Mouse (Mus musculus) lung, embryonic 14.5 days (tissue): Measurements from ENCODE around the gene Ncoa1. TPM values are rescaled to one million over a fixed set of nuclear protein-coding genes. Genes with fewer than 3 reads are reported as not detected.
"Not testable (repeated sequence)": the region's sequence is repeated elsewhere in the genome, so short reads cannot be mapped to it uniquely, and the experiment has no call there.

Experiments
- ATAC-seq: fragments of 200-750 bp; cut with Nextera tagmentation; 2 replicates; pipeline ENCODE4 v1.8.0; 2017; ENCODE audit warnings: mild to moderate bottlenecking, moderate TSS enrichment, moderate library complexity; ENCODE audit not compliant: insufficient read depth
- DNase-seq: peaks from one replicate; pipeline ENCODE4 v3.0.0-alpha.2; 2015
- H3K27ac ChIP-seq: fragments of 300-500 bp; sonication (generic); 2 replicates; pipeline ENCODE4 v1.5.1; 2014; ENCODE audit warnings: low read depth, mild to moderate bottlenecking, moderate library complexity
- H3K27me3 ChIP-seq: fragments of 300-500 bp; sonication (generic); 2 replicates; pipeline ENCODE4 v1.6.1; 2014; ENCODE audit warnings: low read length, control low read depth; ENCODE audit not compliant: insufficient read depth
- H3K36me3 ChIP-seq: fragments of 300-500 bp; sonication (generic); 2 replicates; pipeline ENCODE4 v1.6.1; 2014; ENCODE audit warnings: control low read depth; ENCODE audit not compliant: insufficient read depth
- H3K4me1 ChIP-seq: fragments of 300-500 bp; sonication (generic); 2 replicates; pipeline ENCODE4 v1.6.1; 2014; ENCODE audit warnings: antibody characterized with exemption, control low read depth; ENCODE audit not compliant: insufficient read depth
- H3K4me2 ChIP-seq: fragments of 300-500 bp; sonication (generic); 2 replicates; pipeline ENCODE4 v1.6.1; 2014; ENCODE audit warnings: mild to moderate bottlenecking
- H3K4me3 ChIP-seq: fragments of 300-500 bp; sonication (generic); 2 replicates; pipeline ENCODE4 v1.5.1; 2014; ENCODE audit warnings: low read depth, low read length
- H3K9ac ChIP-seq: fragments of 300-500 bp; sonication (generic); 2 replicates; pipeline ENCODE4 v1.6.1; 2014
- H3K9me3 ChIP-seq: fragments of 300-500 bp; sonication (generic); 2 replicates; pipeline ENCODE4 v1.6.1; 2016; ENCODE audit warnings: low read depth, low read length, control low read depth
- CTCF ChIP-seq: IDR thresholded peaks from 2 replicates; pipeline ENCODE4 v1.5.1; 2016; ENCODE audit warnings: antibody characterized with exemption, low read depth
- WGBS: fragments of 180-500 bp; shearing (Covaris S2); extraction: QIAGEN DNeasy Blood & Tissue Kit; methylation state at CpG from one replicate; pipeline ENCODE4 v1.1.7; 2014; 5-methylcytosine and 5-hydroxymethylcytosine counted together
- polyA plus RNA-seq: library from polyadenylated mRNA; unstranded; fragments of >200 nt; fragmentation: Nextera tagmentation; extraction: Ambion mirVana; gene quantifications from 2 replicates; pipeline ENCODE4 v1.2.1, GENCODE M21; 2014

Ncoa1 gene
- polyA plus RNA-seq, 1 experiment from 2014 or later: 13.1 TPM

GRCm38 (mm10) chr12:4376475-4376874 is 100.5 kb downstream of the Ncoa1 start:
- H3K4me3 ChIP-seq: no peak overlapping the region
- H3K4me1 ChIP-seq: no peaks in the 10 kb centered on the region
- H3K9ac ChIP-seq: no peak overlapping the region
- no peak overlapping the region for H3K27ac ChIP-seq
- WGBS: 87% methylated on average over 4 of the region's 4 CpGs
- ATAC-seq: no peak
- TF ChIP-seq CTCF: no peak
- H3K4me2 ChIP-seq: no peak overlapping the region
- H3K9me3 ChIP-seq: no peaks in the 10 kb centered on the region
- H3K27me3 ChIP-seq: no peaks in the 10 kb centered on the region
- H3K36me3 ChIP-seq: no peaks in the 10 kb centered on the region
- DNase-seq: no peak

GRCm38 (mm10) chr12:4374816-4375493 is 102.0 kb downstream of the Ncoa1 start:
- Histone ChIP-seq H3K4me1 (no peaks in the 10 kb centered on the region), H3K27me3 (no peaks in the 10 kb centered on the region), H3K36me3 (no peaks in the 10 kb centered on the region), H3K9ac (no peak overlapping the region), H3K9me3 (no peaks in the 10 kb centered on the region), H3K4me3 (no peak overlapping the region), H3K27ac (no peak overlapping the region), H3K4me2 (no peak overlapping the region)
- ATAC-seq (no peak), DNase-seq (no peak)
- WGBS: 77% methylated on average over 6 of the region's 6 CpGs
- TF ChIP-seq CTCF: no peak

GRCm38 (mm10) chr12:4371406-4371805 is 105.6 kb downstream of the Ncoa1 start:
- H3K4me2 ChIP-seq: no peak overlapping the region
- DNase-seq: no peak
- no peak overlapping the region for H3K4me3 ChIP-seq
- no peak for TF ChIP-seq CTCF
- no peaks in the 10 kb centered on the region for H3K27me3 ChIP-seq
- H3K4me1 ChIP-seq: no peaks in the 10 kb centered on the region
- 55% methylated on average over 1 of the region's 1 CpGs for WGBS
- H3K27ac ChIP-seq: no peak overlapping the region
- no peak overlapping the region for H3K9ac ChIP-seq
- H3K36me3 ChIP-seq: no peaks in the 10 kb centered on the region
- ATAC-seq: no peak
- no peaks in the 10 kb centered on the region for H3K9me3 ChIP-seq

- H3K4me3 ChIP-seq: no peak overlapping the region
Observed at GRCm38 (mm10) chr12:4365951-4366350, 111.0 kb downstream of the Ncoa1 start.

GRCm38 (mm10) chr12:4359475-4359874 is 117.5 kb downstream of the Ncoa1 start:
- H3K27ac ChIP-seq: no peak overlapping the region
- DNase-seq (no peak), ATAC-seq (no peak)
- H3K27me3 ChIP-seq: no peaks in the 10 kb centered on the region
- no peak for TF ChIP-seq CTCF
- H3K4me1 ChIP-seq: no peaks in the 10 kb centered on the region
- H3K4me3 ChIP-seq: no peak overlapping the region
- H3K36me3 ChIP-seq: no peaks in the 10 kb centered on the region
- H3K4me2 ChIP-seq: no peak overlapping the region
- H3K9ac ChIP-seq: no peak overlapping the region
- H3K9me3 ChIP-seq: no peaks in the 10 kb centered on the region
- WGBS: 56% methylated on average over 1 of the region's 1 CpGs

More at GRCm38 (mm10) chr12:4365951-4366350, 111.0 kb downstream of the Ncoa1 start:
- ATAC-seq: no peak
- no peak overlapping the region for H3K4me2 ChIP-seq
- no peaks in the 10 kb centered on the region for H3K36me3 ChIP-seq
- no peak overlapping the region for H3K9ac ChIP-seq
- no peak for TF ChIP-seq CTCF
- no peaks in the 10 kb centered on the region for H3K9me3 ChIP-seq
- H3K27me3 ChIP-seq: no peaks in the 10 kb centered on the region
- WGBS: 77% methylated on average over 1 of the region's 1 CpGs
- no peak for DNase-seq
- H3K4me1 ChIP-seq: no peaks in the 10 kb centered on the region
- H3K27ac ChIP-seq: no peak overlapping the region; the same call in 1 of the 2 replicates

- H3K4me2 ChIP-seq, H3K9ac ChIP-seq, DNase-seq, H3K36me3 ChIP-seq, ATAC-seq, H3K27me3 ChIP-seq, H3K4me3 ChIP-seq, H3K27ac ChIP-seq, H3K9me3 ChIP-seq, H3K4me1 ChIP-seq: not testable (repeated sequence)
- WGBS: 84% methylated on average over 2 of the region's 2 CpGs
Observed at GRCm38 (mm10) chr12:4358653-4359052, 118.3 kb downstream of the Ncoa1 start.

- no peak for DNase-seq
- ATAC-seq: no peak
- WGBS: 85% methylated on average over 4 of the region's 4 CpGs
Observed at GRCm38 (mm10) chr12:4358100-4358499, 118.9 kb downstream of the Ncoa1 start.

More at GRCm38 (mm10) chr12:4358100-4358499, 118.9 kb downstream of the Ncoa1 start:
- TF ChIP-seq CTCF: no peak
- Histone ChIP-seq H3K9ac (no peak overlapping the region), H3K9me3 (no peaks in the 10 kb centered on the region), H3K27ac (no peak overlapping the region), H3K4me1 (no peaks in the 10 kb centered on the region), H3K4me2 (no peak overlapping the region), H3K36me3 (no peaks in the 10 kb centered on the region), H3K4me3 (no peak overlapping the region), H3K27me3 (no peaks in the 10 kb centered on the region)
